Mouse (Mus musculus) adrenal gland, postnatal 4 days (tissue): ENCODE measurements around the gene Olfr1406. TPM values are rescaled to one million over a fixed set of nuclear protein-coding genes. Genes with fewer than 3 reads are reported as not detected.
"Not testable (repeated sequence)": the region's sequence is repeated elsewhere in the genome, so short reads cannot be mapped to it uniquely, and the experiment has no call there.

Source experiments
- DNase-seq, 2 experiments: peaks; one replicate each; pipeline ENCODE4 v3.0.0; 2021 to 2022; ENCODE audit warnings: low spot score in 2 of 2, mixed read lengths in 2 of 2
- long read RNA-seq, 2 experiments: library from polyadenylated mRNA; stranded (forward); transcript quantifications; one replicate each; pipeline ENCODE4 v2.0.0; 2021
- total RNA-seq, 2 experiments: library from RNA; stranded (reverse); gene quantifications; 2 replicates each; pipeline ENCODE4 v1.2.3; 2021

Gene Olfr1406
- total RNA-seq: not detected
- long read RNA-seq, experiment 1: 0 reads
- long read RNA-seq, experiment 2: 0 reads

GRCm38 (mm10) chr1:173190540-173190939 is at the start of gene Olfr1406:
Olfr1406 (minus strand) TSS chr1:173190640.
- no peak for DNase-seq

DNA sequence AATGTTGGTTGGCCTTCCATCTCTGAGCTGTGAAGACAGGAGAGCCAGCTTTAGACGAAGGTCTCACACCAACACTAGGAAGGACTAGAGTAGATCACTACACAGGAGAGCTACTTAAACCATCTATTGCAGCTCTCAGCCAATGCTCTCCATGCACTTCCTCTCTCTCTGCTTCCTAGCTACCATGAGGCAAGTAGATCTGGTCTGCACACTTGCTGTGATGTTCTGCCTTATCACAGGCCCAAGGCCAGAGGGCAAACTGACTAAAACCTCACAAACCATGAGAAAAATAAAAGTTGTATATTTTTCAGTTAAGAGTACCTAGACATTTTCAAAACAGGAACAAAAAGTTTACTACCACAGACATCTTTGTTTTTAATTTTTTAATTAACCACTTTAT is 46.6 kb upstream of the Olfr1406 start:
- not testable (repeated sequence) for DNase-seq

GRCm38 (mm10) chr1:173227081-173227480 is 36.6 kb upstream of the Olfr1406 start, which contains the start of gene Fcer1a:
Fcer1a (minus strand) TSS chr1:173227214.
- no peak for DNase-seq

DNA sequence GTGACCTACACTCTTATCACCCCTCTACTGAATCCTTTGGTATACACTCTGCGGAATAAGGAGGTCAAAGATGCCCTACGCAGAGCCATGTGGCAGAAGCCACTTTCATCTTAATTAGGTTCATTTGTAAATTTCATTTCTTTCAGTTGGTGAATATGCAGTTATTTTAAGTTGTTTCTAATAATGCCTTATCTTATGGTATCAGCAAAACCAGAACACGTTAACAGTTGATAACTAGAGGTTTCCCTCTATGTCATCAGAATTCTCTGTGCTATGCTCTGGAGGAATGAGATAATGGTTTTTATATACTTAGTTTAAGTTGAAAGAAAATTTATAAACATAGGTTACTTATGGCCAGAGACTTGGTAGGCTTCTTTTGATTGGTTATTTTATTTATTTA is 26.0 kb upstream of the Olfr1406 start:
- DNase-seq: no peak

- DNase-seq: no peak
Observed at GRCm38 (mm10) chr1:173212092-173212491, 21.7 kb upstream of the Olfr1406 start, which contains the start of gene Olfr1404. Olfr1404 (plus strand) TSS chr1:173212392.

DNA sequence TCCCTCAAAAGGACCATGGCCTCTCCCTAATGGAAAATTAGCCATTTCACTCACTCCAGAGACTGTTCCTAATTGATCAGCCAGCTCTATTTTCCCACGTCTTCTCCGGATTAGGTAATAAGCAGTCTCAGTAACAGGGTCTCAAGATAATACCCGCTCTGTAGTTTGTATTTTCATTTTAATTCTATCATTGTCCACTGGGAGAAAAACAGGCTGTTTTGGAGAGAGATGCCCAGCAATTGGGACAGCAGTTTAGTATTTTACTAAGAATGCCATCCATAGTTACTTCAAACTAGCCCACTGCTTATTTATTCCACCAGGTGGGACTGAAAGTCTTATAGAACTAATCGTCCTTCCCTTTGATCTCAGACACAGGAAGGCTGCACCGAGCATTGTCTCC is 7.1 kb upstream of the Olfr1406 start, which contains the start of gene Olfr218:
Olfr218 (plus strand) TSS at position 301 of the 400 bp plus-strand sequence.
- no peak for DNase-seq

GRCm38 (mm10) chr1:173196359-173196758 is 5.9 kb upstream of the Olfr1406 start:
- DNase-seq: no peak

DNA sequence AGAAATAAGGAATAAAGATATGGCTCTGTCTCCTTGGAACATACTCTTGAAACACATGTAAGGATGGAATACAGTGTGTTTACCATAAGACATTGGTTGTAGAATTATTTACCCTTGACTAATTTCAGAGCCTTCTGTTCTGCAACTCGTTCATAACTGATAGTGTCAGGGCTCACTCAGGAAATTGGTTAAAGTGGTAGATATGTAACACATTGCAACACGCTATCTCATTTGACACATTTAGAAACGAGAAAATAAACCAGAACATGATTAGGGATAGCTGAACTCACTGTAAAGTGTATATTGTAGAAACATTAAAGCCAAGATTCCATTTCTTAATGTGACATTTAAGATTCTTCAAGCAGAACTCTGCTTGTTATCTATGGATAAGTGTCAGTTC is 1.6 kb upstream of the Olfr1406 start:
- DNase-seq: no peak

GRCm38 (mm10) chr1:173174154-173174842 is 16.1 kb downstream of the Olfr1406 start:
- no peak for DNase-seq

GRCm38 (mm10) chr1:173137274-173137673 is 53.2 kb downstream of the Olfr1406 start, which contains the start of gene Olfr1408:
Olfr1408 (minus strand) TSS chr1:173137374.
- no peak for DNase-seq

Other genes starting within 250 kb of the Olfr1406 start
- gene Olfr16, start 240.2 kb downstream of the Olfr1406 start, total RNA-seq: not detected
- not detected for gene Olfr1408, start 53.3 kb downstream of the Olfr1406 start, total RNA-seq
- not detected for gene Olfr218, start 7.2 kb upstream of the Olfr1406 start, total RNA-seq
- not detected for gene Olfr1404, start 21.8 kb upstream of the Olfr1406 start, total RNA-seq
- gene Fcer1a, start 36.6 kb upstream of the Olfr1406 start, total RNA-seq: under 1 TPM; 0.36 to 0.40 TPM
- gene Olfr418, start 75.4 kb upstream of the Olfr1406 start, total RNA-seq: not detected
- not detected for gene Mptx2, start 87.1 kb upstream of the Olfr1406 start, total RNA-seq
- gene Ackr1, start 143.1 kb upstream of the Olfr1406 start, total RNA-seq: 1 to 10 TPM; 5.0 to 6.2 TPM
- 1 to 10 TPM; 2.3 to 2.7 TPM for gene Aim2, start 160.2 kb upstream of the Olfr1406 start, total RNA-seq
- 10 to 100 TPM; 15.6 to 17.7 TPM for gene Cadm3, start 177.1 kb upstream of the Olfr1406 start, total RNA-seq